9 mouse cellular contexts compared by ENCODE assay signal in the genomic region with DNA sequence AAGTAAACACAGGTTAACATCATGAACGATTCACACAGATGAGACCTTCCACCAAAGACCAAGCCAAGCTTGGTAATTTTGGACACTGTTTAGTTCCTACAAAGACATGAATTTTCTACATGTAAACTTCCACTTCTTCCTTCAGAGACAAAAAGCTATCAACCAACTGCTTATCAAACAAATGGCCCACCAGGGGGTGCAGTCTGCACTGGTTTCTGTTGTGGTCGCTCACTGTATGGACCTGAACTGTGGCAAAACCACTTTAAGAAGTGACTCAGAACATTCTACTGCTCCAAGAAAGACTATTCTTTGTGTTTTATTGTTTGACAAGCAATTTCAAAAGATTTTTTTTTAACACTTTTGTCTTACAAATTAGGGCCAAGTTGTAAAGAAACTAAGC.
DNase-seq lines count a peak whose midpoint lies in the region; ATAC-seq lines count a peak whose summit lies in the region.
"Had no signal": no experiment of that assay in that cellular context is flagged by ENCODE, and none has a peak within 500 bp of the region (broad histone marks: within the 10 kb centered on the region; RNA-seq: fewer than 3 reads in every experiment).

No protein-coding gene starts in this region.

- peaks cover 8% of the 10 kb centered on the region; the same call in 1 of the 2 replicates for H3K4me1 ChIP-seq in kidney, embryonic 14.5 days (ENCODE audit: control insufficient read depth, insufficient read depth, low read length)

- intact Hi-C loops in heart, postnatal 14 days (cut with DNase I), result loop anchor here (1.0 to 10.0 kb wide), 5 partner anchors 169 to 394 kb away; no protein-coding TSS in a partner anchor
- intact Hi-C loops in left cerebral cortex, postnatal 14 days (cut with DNase I), result loop anchor here (2.0 to 5.0 kb wide), 2 partner anchors 234 to 374 kb away; no protein-coding TSS in a partner anchor

- H3K27me3 ChIP-seq in kidney, embryonic 14.5 days (ENCODE audit: control insufficient read depth, insufficient read depth, low read length), result no peaks in the 10 kb centered on the region
- H3K27me3 ChIP-seq: embryonic facial prominence, embryonic 15.5 days had no signal

- H3K9me3 ChIP-seq in kidney, embryonic 14.5 days (ENCODE audit: control insufficient read depth, low read length), result no peaks in the 10 kb centered on the region
- H3K9me3 ChIP-seq: embryonic facial prominence, embryonic 15.5 days had no signal

- no peaks in the 10 kb centered on the region for H3K36me3 ChIP-seq in kidney, embryonic 14.5 days (ENCODE audit: control insufficient read depth, insufficient read depth, low read length)
- H3K36me3 ChIP-seq: embryonic facial prominence, embryonic 15.5 days had no signal

- H3K4me2 ChIP-seq in kidney, embryonic 14.5 days (replicated peaks; ENCODE audit: low read depth, low read length), result no peak overlapping the region
- H3K4me2 ChIP-seq: embryonic facial prominence, embryonic 15.5 days had no signal

- no peak overlapping the region for H3K27ac ChIP-seq in kidney, embryonic 14.5 days (ENCODE audit: low read depth, low read length)
- H3K27ac ChIP-seq: embryonic facial prominence, embryonic 15.5 days had no signal

- no peak overlapping the region for H3K4me3 ChIP-seq in kidney, embryonic 14.5 days (ENCODE audit: low read length)
- H3K4me3 ChIP-seq: embryonic facial prominence, embryonic 15.5 days had no signal

- WGBS in kidney, embryonic 14.5 days, result 42% methylated on average over 2 of the region's 2 CpGs

- no peak overlapping the region for H3K9ac ChIP-seq in kidney, embryonic 14.5 days (ENCODE audit: low read depth, low read length)
- H3K9ac ChIP-seq: embryonic facial prominence, embryonic 15.5 days had no signal

- peak; percentile 42 for DNase-seq in kidney, adult 18-20 months
- DNase-seq in adipocyte (ENCODE audit: low spot score), result peak; percentile 84
- peak; percentile 86 for DNase-seq in embryo, embryonic 11 days
- DNase-seq in heart, postnatal 14 days, result peak; percentile 72 to 81
- peak; percentile 70 to 78 for DNase-seq in left cerebral cortex, postnatal 14 days (ENCODE audit: low spot score in 2 of 2)
- peak; percentile 44 for DNase-seq in ovary, postnatal 14 days (ENCODE audit: low spot score)
- DNase-seq in urinary bladder, postnatal 36 days (ENCODE audit: low spot score in 2 of 2), result peak; percentile 50 to 68

- no peak for ATAC-seq in kidney, embryonic 14.5 days (ENCODE audit: low FRiP score, low TSS enrichment)
